Mouse (Mus musculus) hindbrain, postnatal 0 days (tissue): ENCODE data around the gene Gm4881. TPM values are rescaled to one million over a fixed set of nuclear protein-coding genes. Genes with fewer than 3 reads are reported as not detected.

ENCODE experiments used
- ATAC-seq: fragments of 200-750 bp; cut with Nextera tagmentation; 2 replicates; pipeline ENCODE4 v1.8.0; 2017; ENCODE audit warnings: mild to moderate bottlenecking, moderate TSS enrichment, moderate library complexity
- DNase-seq: peaks from one replicate; pipeline ENCODE4 v3.0.0-alpha.2; 2015; ENCODE audit warnings: low spot score
- H3K27ac ChIP-seq: fragments of 300-500 bp; sonication (generic); 2 replicates; pipeline ENCODE4 v1.5.1; 2014; ENCODE audit warnings: mild to moderate bottlenecking
- H3K27me3 ChIP-seq: fragments of 300-500 bp; sonication (generic); 2 replicates; pipeline ENCODE4 v1.6.1; 2014; ENCODE audit warnings: low read length, mixed read lengths; ENCODE audit not compliant: insufficient read depth
- H3K36me3 ChIP-seq: fragments of 300-500 bp; sonication (generic); 2 replicates; pipeline ENCODE4 v1.6.1; 2014; ENCODE audit warnings: low read length, mixed read lengths; ENCODE audit not compliant: insufficient read depth
- H3K4me1 ChIP-seq: fragments of 300-500 bp; sonication (generic); 2 replicates; pipeline ENCODE4 v1.6.1; 2014; ENCODE audit warnings: antibody characterized with exemption, low read length, mixed read lengths; ENCODE audit not compliant: insufficient read depth
- H3K4me2 ChIP-seq: fragments of 300-500 bp; sonication (generic); 2 replicates; pipeline ENCODE4 v1.6.1; 2014; ENCODE audit warnings: low read depth, mild to moderate bottlenecking, low read length, moderate library complexity, mixed read lengths
- H3K4me3 ChIP-seq: fragments of 300-500 bp; sonication (generic); 2 replicates; pipeline ENCODE4 v1.5.1; 2014; ENCODE audit warnings: low read length
- H3K9ac ChIP-seq: fragments of 300-500 bp; sonication (generic); replicated peaks from 2 replicates; pipeline ENCODE4 v1.6.1; 2014; ENCODE audit warnings: mild to moderate bottlenecking, low read length, moderate library complexity, mixed read lengths
- H3K9me3 ChIP-seq: fragments of 300-500 bp; sonication (generic); 2 replicates; pipeline ENCODE4 v1.6.1; 2016; ENCODE audit warnings: low read length, mixed read lengths
- CTCF ChIP-seq: IDR thresholded peaks from 2 replicates; pipeline ENCODE4 v1.5.1; 2016; ENCODE audit warnings: antibody characterized with exemption, control low read depth, low read depth
- WGBS: fragments of 180-500 bp; shearing (Covaris S2); extraction: QIAGEN DNeasy Blood & Tissue Kit; methylation state at CpG from one replicate; pipeline ENCODE4 v1.1.7; 2014; 5-methylcytosine and 5-hydroxymethylcytosine counted together
- polyA plus RNA-seq: library from polyadenylated mRNA; unstranded; fragments of >200 nt; fragmentation: Nextera tagmentation; extraction: Ambion mirVana; gene quantifications from 2 replicates; pipeline ENCODE4 v1.2.1, GENCODE M21; 2015
- total RNA-seq: library from RNA; depleted of rRNA; stranded (reverse); fragments of >200 nt; gene quantifications from 2 replicates; pipeline ENCODE4 v1.2.3, GENCODE M21; 2014

The Gm4881 gene
- total and polyA plus RNA-seq, 2 experiments from 2014 or later: 2.4 to 6.6 TPM

DNA sequence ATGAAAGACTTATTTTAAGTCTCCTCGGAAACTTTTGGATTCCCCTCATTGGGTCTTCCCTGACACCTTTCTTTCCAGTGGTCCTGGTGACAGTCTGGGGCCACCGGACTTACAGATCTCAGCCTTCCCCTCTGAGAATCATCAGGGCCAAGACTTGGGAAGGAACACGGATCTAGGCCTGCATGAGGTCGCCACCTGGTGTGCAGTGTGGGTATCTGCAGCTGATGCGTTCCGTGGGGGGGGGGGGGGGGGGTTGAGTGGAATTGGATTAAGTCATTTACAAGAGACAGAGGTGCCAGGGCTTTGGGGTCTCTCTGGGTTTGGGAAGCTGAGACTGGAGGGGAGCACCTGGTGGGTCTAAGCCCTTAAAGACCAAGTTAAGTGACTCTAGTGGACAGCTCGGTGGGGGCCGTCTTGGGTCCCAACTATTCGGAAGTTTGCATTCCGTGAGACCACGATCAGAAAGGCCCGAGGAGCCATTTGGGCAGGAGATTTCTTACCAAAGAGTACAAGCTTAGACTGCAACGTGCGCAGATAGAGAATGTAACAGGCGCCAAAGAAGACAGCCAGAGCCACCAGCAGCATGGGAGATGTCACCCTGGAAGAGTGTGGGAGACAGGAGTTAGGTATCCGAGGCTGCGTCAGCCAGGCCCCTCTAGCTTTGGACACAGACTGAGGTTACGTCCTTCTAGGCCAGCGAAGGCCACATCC, 27.1 kb upstream of the Gm4881 start:
- peak overlapping the region; percentile 74 for H3K4me3 ChIP-seq
- no peak; the same call in 1 of the 2 replicates for ATAC-seq
- 8% methylated on average over 19 of the region's 19 CpGs for WGBS

DNA sequence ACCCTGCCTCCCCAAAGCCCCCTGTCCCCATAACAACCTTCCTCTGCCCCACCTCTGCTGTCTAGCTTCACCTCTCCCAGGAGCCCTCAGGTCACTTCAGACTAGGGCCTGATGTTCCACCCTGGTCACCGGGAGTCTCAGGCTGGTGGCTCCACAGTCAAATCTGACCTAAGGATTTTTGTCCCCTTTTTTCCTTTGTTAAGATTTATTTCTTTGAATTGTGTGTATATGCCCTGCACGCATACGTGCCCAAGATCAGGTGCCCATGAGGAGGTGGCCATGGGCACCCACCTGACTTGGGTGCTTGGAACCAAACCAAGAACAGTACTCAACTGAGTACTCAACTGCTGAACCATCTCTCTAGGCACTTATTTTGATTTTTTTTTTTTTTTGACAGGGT, 26.0 kb upstream of the Gm4881 start:
- H3K36me3 ChIP-seq: no peaks in the 10 kb centered on the region
- no peak for DNase-seq
- no peak for ATAC-seq
- H3K4me1 ChIP-seq: no peaks in the 10 kb centered on the region
- no peaks in the 10 kb centered on the region for H3K9me3 ChIP-seq
- no peak overlapping the region for H3K9ac ChIP-seq
- TF ChIP-seq CTCF: no peak
- H3K27ac ChIP-seq: no peak overlapping the region
- H3K4me3 ChIP-seq: no peak overlapping the region
- WGBS: 97% methylated on average over 3 of the region's 3 CpGs
- no peaks in the 10 kb centered on the region for H3K27me3 ChIP-seq
- no peak overlapping the region for H3K4me2 ChIP-seq

More for the DNA sequence above, 27.1 kb upstream of the Gm4881 start:
- no peaks in the 10 kb centered on the region for H3K36me3 ChIP-seq
- H3K4me1 ChIP-seq: no peaks in the 10 kb centered on the region
- peak overlapping the region; percentile 73 for H3K9ac ChIP-seq
- peak; percentile 77 for DNase-seq
- no peaks in the 10 kb centered on the region for H3K9me3 ChIP-seq
- peak overlapping the region; percentile 63 for H3K4me2 ChIP-seq
- H3K27me3 ChIP-seq: no peaks in the 10 kb centered on the region
- peak; percentile 78 for TF ChIP-seq CTCF
- peak overlapping the region; percentile 84 for H3K27ac ChIP-seq

DNA sequence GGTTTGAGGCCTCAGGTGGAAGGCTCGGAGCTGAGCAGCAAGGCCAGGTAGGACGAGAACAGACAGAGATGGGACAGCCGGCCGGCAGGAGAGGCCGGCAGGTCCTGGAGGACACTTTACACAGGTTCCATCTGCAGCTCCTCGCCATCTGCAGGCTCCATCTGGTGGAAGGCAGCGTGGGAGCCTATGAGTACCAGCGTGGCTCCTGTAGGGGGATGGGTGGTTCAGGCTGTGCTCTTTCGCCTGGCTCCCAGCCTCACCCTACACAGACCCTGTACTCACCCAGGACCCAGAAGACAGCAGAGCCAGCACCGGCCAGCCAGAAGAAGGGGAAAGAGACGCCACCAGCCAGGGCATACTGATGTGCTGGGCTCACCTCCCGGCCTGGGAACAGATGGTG, 25.5 kb upstream of the Gm4881 start:
- WGBS: 54% methylated on average over 11 of the region's 12 CpGs

DNA sequence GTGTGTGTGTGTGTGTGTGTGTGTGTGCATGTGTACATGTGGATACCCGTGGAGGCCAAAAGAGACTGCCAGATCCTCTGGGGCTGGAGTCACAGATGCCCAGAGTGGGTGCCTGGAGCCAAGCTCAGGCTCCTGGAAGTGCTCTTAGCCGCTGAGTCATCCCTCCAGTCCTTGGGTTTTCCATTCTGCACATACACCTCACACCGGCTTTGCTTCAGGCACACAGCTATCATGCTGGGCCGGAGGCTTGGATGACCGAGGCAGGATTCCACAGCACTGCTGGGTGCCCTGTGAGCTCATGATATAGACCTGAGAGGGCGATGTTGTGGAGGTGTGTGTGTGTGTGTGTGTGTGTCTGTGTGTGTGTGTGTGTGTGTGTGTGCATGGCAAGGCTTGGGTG, 24.2 kb upstream of the Gm4881 start:
- Histone ChIP-seq H3K27me3 (no peaks in the 10 kb centered on the region), H3K4me3 (no peak overlapping the region), H3K27ac (no peak overlapping the region), H3K9me3 (no peaks in the 10 kb centered on the region), H3K4me2 (no peak overlapping the region), H3K36me3 (no peaks in the 10 kb centered on the region), H3K4me1 (no peaks in the 10 kb centered on the region), H3K9ac (no peak overlapping the region)
- DNase-seq (no peak), ATAC-seq (no peak)
- WGBS: 73% methylated on average over 6 of the region's 6 CpGs
- no peak for TF ChIP-seq CTCF

More for the DNA sequence above, 25.5 kb upstream of the Gm4881 start:
- Histone ChIP-seq H3K27me3 (no peaks in the 10 kb centered on the region), H3K4me2 (no peak overlapping the region), H3K9ac (no peak overlapping the region), H3K4me3 (no peak overlapping the region), H3K4me1 (no peaks in the 10 kb centered on the region), H3K36me3 (no peaks in the 10 kb centered on the region), H3K27ac (no peak overlapping the region), H3K9me3 (no peaks in the 10 kb centered on the region)
- DNase-seq: peak; percentile 47
- peak; percentile 30; the same call in 1 of the 2 replicates for TF ChIP-seq CTCF
- no peak for ATAC-seq

DNA sequence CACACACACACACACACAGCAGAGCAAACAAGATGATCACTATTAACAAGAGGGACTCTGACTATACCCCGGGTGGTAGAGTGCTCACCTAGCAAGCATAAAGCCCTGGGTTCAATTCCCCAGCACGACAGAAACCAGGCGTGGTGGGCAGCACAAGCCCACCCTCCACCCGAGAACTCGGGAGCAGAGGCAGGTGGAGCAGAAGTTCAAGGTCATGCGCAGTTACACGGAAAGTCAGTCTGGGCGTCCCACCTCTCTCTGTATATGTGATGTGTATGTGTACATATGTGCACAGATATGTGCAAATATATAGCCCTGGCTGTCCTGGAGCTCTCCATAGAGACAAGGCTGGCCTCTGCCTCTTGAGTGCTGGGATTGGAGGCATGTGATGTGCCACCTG, 23.7 kb upstream of the Gm4881 start:
- WGBS: 88% methylated on average over 8 of the region's 8 CpGs
- H3K9me3 ChIP-seq: no peaks in the 10 kb centered on the region
- no peak overlapping the region for H3K27ac ChIP-seq
- DNase-seq (no peak), ATAC-seq (no peak)
- H3K4me2 ChIP-seq: no peak overlapping the region
- TF ChIP-seq CTCF: no peak
- H3K27me3 ChIP-seq: no peaks in the 10 kb centered on the region
- H3K9ac ChIP-seq: no peak overlapping the region
- H3K4me1 ChIP-seq: no peaks in the 10 kb centered on the region
- no peaks in the 10 kb centered on the region for H3K36me3 ChIP-seq
- no peak overlapping the region for H3K4me3 ChIP-seq

DNA sequence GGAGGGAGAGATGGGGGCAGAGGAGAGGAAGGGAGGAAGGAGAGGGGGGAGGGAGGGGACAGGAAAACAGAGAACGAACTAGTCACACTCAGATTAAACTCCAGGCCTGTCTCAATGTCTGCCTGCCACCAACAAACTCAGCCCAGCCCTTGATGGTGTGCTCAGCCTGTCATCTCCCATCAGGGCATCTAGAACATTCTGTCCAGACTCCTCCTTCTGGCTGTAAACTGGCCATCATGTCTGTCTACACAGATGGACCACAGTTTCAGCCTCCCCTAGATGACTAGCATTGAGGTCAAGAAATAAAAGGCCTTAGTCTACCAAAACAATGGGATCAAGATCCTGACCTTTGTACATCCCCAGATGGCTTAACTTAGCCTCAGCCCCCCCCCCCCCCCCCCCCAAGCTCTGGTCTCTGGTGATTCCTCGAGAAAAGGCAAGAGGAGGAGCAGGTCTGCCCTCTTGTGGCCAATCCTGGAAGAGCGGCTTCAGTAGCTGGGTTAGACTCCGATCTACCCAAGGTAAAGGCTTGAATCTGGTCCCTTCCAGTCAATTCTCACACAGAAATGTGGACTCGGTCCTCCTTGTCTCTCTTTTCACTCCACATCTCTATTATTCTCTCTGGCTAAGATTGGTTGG, 20.7 kb upstream of the Gm4881 start:
- WGBS: 14% methylated on average over 5 of the region's 5 CpGs
- no peaks in the 10 kb centered on the region for H3K9me3 ChIP-seq
- peak; percentile 86 for DNase-seq
- no peaks in the 10 kb centered on the region for H3K36me3 ChIP-seq
- H3K27ac ChIP-seq: no peak overlapping the region
- no peak overlapping the region for H3K4me2 ChIP-seq
- TF ChIP-seq CTCF: peak; percentile 81
- H3K4me1 ChIP-seq: no peaks in the 10 kb centered on the region
- H3K9ac ChIP-seq: no peak overlapping the region
- 0 out of 2 replicates have a peak, but pooled peaks have one; percentile 51 for ATAC-seq
- H3K27me3 ChIP-seq: no peaks in the 10 kb centered on the region
- H3K4me3 ChIP-seq: no peak overlapping the region

DNA sequence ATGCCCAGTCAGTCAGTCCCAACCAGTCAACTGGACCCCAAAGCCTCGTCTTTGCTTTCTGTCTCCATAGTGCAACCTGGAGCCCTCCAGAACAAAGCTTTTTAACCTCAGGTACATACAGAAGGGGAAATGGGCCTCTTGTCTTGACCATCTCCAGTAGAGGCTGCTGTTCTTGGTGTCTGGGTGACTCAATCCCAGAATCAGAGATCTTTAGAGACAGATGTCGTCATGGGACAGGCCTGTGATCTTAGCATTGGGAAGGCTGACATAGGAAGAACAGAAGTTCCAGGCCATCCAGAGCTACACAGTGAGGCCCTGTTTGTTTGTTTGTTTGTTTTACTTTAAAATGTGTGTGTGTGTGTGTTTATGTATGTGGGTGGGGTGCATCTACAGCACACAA, 20.0 kb upstream of the Gm4881 start:
- Histone ChIP-seq H3K27ac (no peak overlapping the region), H3K4me1 (no peaks in the 10 kb centered on the region), H3K27me3 (no peaks in the 10 kb centered on the region), H3K9ac (no peak overlapping the region), H3K4me2 (no peak overlapping the region), H3K9me3 (no peaks in the 10 kb centered on the region), H3K36me3 (no peaks in the 10 kb centered on the region), H3K4me3 (no peak overlapping the region)
- no peak for TF ChIP-seq CTCF
- ATAC-seq (no peak), DNase-seq (no peak)
- 74% methylated on average over 2 of the region's 2 CpGs for WGBS
